Mouse (Mus musculus): ENCODE data around the gene 2610301B20Rik. TPM values are rescaled to one million over a fixed set of nuclear protein-coding genes. Genes with fewer than 3 reads are reported as not detected.
A peak's percentile ranks its signal among the peaks of the same experiment; 100 is the strongest.

The 2610301B20Rik gene
- polyA plus RNA-seq, 1 experiment from 2014 or later, result 20.0 TPM

DNA sequence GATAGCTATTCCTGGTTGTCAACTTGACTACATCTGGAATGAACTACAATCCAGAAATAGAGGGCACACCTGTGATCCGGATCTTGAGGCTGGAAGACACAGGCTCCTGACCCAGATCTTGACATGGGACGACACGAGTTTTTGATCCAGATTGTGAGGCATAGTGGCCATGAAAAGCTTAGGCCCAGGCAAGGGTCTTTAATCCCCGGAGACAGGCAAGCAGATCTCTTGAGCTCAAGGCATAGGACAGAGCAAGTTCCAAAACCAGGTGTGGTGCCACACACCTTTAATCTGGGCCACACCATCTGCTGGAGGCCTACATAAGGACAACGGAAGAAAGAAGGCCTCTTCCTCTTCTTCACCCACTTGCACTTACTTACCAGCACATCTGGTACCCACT is 50.2 kb downstream of the 2610301B20Rik start:
- Histone ChIP-seq H3K9me3 (replicated peaks) (no peaks in the 10 kb centered on the region), H3K9ac (no peak overlapping the region), H3K4me1 (replicated peaks) (peaks cover 6% of the 10 kb centered on the region), H3K36me3 (no peaks in the 10 kb centered on the region), H3K27ac (no peak overlapping the region), H3K27me3 (no peaks in the 10 kb centered on the region), H3K4me2 (no peak overlapping the region), H3K4me3 (no peak overlapping the region)
- 94% methylated on average over 5 of the region's 5 CpGs for WGBS
- no peak for ATAC-seq (replicated peaks; ENCODE audit: insufficient number of reproducible peaks, insufficient read depth, low FRiP score, low read depth)

DNA sequence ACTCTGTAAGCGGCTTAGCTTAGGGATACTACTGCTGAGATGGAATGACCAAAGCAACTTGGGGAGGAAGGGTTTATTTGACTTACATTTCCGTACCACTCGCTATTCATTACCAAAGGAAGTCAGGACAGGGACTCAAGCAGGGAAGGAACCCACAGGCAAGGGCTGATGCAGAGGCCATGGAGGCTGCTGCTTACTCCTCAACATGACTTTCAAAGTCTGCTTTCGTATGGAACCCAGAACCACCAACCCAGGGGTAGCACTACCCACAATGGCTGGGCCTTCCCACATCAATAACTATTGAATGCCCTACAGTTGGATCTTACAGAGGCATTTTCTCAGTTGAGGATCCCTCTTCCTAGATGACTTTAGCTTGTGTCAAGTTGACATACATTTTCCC is 52.1 kb downstream of the 2610301B20Rik start:
- no peaks in the 10 kb centered on the region for H3K27me3 ChIP-seq
- H3K9me3 ChIP-seq (replicated peaks), result no peaks in the 10 kb centered on the region
- peaks cover 6% of the 10 kb centered on the region for H3K4me1 ChIP-seq (replicated peaks)
- H3K27ac ChIP-seq, result no peak overlapping the region
- H3K36me3 ChIP-seq, result no peaks in the 10 kb centered on the region
- no peak for ATAC-seq (replicated peaks; ENCODE audit: insufficient number of reproducible peaks, insufficient read depth, low FRiP score, low read depth)
- H3K9ac ChIP-seq, result no peak overlapping the region
- WGBS, result 86% methylated on average over 4 of the region's 4 CpGs
- H3K4me3 ChIP-seq, result no peak overlapping the region
- H3K4me2 ChIP-seq, result no peak overlapping the region

DNA sequence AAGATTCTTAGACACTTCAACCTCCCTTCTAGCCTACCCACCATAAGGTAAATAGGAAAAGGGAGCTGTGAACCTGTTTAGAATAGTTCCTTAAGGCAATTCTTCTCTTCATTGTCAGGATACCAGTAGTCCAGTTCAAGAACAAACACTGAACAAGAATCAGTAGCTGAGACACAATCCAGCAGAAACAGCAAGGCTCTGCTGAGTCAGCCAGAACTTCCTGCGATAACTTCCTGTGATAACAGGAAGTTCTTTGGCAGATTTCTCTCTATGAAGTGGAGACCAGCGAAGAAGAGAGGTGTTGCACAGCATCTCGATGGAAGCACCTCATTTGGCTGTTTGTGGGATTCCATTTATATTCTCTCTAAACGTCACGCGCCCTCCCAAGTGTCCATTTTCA is 53.9 kb downstream of the 2610301B20Rik start:
- Histone ChIP-seq H3K27me3 (no peaks in the 10 kb centered on the region), H3K27ac (no peak overlapping the region), H3K4me3 (no peak overlapping the region), H3K36me3 (no peaks in the 10 kb centered on the region), H3K4me2 (no peak overlapping the region), H3K4me1 (replicated peaks) (peaks cover 4% of the 10 kb centered on the region), H3K9me3 (replicated peaks) (no peaks in the 10 kb centered on the region), H3K9ac (no peak overlapping the region)
- ATAC-seq (replicated peaks; ENCODE audit: insufficient number of reproducible peaks, insufficient read depth, low FRiP score, low read depth), result no peak
- WGBS, result 88% methylated on average over 6 of the region's 6 CpGs

DNA sequence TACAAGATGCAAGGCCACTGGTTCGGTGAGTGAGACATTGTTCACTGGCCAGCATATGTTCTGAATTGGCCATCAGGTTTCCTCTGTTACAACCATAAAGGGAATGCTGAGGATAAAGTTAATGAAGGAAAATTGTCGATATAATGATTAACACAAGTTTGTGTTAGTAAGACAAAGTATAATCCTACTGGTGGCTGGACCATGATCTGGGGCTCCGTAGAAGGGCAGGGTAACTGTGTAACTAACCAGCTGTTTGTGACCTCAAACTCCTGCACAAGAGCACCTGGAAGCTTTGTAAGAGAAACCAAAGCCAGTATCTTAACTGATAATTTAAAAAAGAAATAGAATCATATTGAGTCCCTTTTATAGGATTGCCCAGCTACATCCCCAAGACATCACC is 55.4 kb downstream of the 2610301B20Rik start:
- no peak overlapping the region for H3K4me2 ChIP-seq
- no peak for ATAC-seq (replicated peaks; ENCODE audit: insufficient number of reproducible peaks, insufficient read depth, low FRiP score, low read depth)
- H3K27me3 ChIP-seq, result no peaks in the 10 kb centered on the region
- no peaks in the 10 kb centered on the region for H3K36me3 ChIP-seq
- no peaks in the 10 kb centered on the region for H3K4me1 ChIP-seq (replicated peaks)
- H3K9me3 ChIP-seq (replicated peaks), result no peaks in the 10 kb centered on the region
- no peak overlapping the region for H3K9ac ChIP-seq
- no peak overlapping the region for H3K4me3 ChIP-seq
- WGBS, result 89% methylated on average over 3 of the region's 3 CpGs
- H3K27ac ChIP-seq, result no peak overlapping the region

DNA sequence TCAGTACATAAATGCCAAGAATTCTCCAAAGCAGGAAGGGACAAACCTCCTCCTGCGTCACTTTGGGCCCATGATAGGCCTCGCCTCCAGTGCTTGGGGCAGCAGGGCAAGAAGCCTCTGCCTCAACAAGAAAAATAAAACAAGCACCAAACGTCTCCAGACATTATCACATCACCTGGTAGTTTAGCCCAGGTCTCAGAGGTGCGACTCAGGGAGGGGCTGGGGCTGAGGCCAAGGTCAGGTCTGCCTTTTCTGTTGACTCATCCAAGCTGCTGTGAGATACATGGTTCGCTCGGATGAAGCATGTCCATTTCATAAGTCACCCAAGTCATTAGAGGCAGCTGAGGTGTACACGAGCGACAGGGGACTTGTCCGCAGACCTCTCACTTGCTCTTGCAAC is 56.7 kb downstream of the 2610301B20Rik start:
- no peak for ATAC-seq (replicated peaks; ENCODE audit: insufficient number of reproducible peaks, insufficient read depth, low FRiP score, low read depth)
- Histone ChIP-seq H3K9me3 (replicated peaks) (no peaks in the 10 kb centered on the region), H3K27ac (no peak overlapping the region), H3K4me2 (no peak overlapping the region), H3K4me3 (no peak overlapping the region), H3K9ac (no peak overlapping the region), H3K4me1 (replicated peaks) (no peaks in the 10 kb centered on the region), H3K27me3 (no peaks in the 10 kb centered on the region), H3K36me3 (no peaks in the 10 kb centered on the region)
- 78% methylated on average over 9 of the region's 9 CpGs for WGBS

DNA sequence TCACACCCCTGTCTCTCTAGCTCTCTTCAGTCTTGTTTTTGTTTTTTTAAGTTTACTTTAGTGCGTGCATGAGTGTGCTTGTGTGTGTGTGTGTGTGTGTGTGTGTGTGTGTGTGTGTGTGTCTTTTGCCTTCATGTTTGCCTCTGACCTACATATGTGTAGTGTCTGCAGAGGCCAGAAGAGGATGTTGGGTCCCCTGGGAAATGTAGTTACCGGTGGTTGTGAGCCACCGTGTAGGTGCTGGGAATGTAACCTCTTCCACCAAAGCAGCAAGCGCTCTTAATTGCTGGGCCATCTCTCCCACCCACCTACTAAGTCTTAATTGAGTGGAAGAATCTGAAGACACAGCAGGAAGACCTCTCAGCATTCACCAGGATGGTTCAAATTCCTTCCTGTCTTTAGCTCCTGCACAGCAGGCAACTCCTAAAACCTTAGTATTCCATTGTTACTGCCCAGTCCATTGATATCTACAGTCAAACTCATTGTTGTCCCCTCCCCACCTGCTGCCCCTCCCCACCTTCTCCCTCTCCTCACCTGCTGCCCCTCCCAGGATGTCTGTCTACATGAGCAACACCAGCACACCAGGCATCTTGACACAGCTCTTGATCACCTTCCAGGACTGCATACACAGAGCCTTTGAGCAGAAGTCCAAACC is 57.9 kb downstream of the 2610301B20Rik start:
- 56% methylated on average over 4 of the region's 4 CpGs for WGBS
- Histone ChIP-seq H3K9ac (no peak overlapping the region), H3K4me1 (replicated peaks) (no peaks in the 10 kb centered on the region), H3K27me3 (no peaks in the 10 kb centered on the region), H3K9me3 (replicated peaks) (no peaks in the 10 kb centered on the region), H3K4me2 (no peak overlapping the region), H3K36me3 (no peaks in the 10 kb centered on the region), H3K27ac (no peak overlapping the region), H3K4me3 (no peak overlapping the region)
- ATAC-seq (replicated peaks; ENCODE audit: insufficient number of reproducible peaks, insufficient read depth, low FRiP score, low read depth), result no peak

DNA sequence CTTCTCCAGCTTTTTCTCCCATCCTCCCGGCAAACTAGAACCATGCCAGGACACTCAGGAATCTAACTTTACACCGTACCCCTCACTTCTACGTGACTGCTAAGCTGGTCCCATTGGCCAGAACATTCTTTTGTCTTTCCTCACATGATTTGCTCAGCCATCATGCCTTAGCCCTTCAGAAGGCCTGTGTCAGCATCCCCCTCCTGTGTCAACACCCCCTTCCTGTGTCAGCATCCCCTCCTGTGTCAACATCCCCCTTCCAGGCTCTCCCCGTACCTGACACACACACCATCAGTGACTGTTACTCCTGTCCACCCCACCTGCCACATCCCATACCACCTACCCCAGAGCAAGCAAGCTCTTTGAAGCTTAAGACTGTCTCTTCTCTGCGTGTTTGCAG is 58.5 kb downstream of the 2610301B20Rik start:
- WGBS, result 70% methylated on average over 5 of the region's 5 CpGs
- H3K27ac ChIP-seq, result no peak overlapping the region
- H3K9me3 ChIP-seq (replicated peaks), result no peaks in the 10 kb centered on the region
- H3K4me1 ChIP-seq (replicated peaks), result no peaks in the 10 kb centered on the region
- H3K4me2 ChIP-seq, result no peak overlapping the region
- H3K27me3 ChIP-seq, result no peaks in the 10 kb centered on the region
- no peak for ATAC-seq (replicated peaks; ENCODE audit: insufficient number of reproducible peaks, insufficient read depth, low FRiP score, low read depth)
- no peak overlapping the region for H3K9ac ChIP-seq
- no peaks in the 10 kb centered on the region for H3K36me3 ChIP-seq
- no peak overlapping the region for H3K4me3 ChIP-seq

DNA sequence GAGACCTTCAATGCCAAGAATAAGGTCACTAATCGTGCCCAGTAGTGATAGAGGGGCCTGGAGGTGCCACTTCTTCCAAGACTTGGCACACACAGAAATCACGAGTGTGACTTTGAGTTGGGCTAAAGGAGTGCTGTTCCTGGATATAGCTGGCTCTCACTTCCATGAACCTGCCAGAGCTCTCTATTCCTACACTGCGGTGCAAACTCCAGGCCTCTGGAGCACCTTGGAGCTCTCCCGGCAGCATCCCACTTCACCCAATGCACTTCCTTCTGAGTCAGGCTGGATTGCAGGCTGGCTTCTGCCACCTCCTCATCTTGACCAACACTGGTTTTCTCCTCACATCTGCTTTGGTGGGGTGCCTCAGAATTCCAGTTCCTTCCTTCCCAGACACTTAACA is 62.5 kb downstream of the 2610301B20Rik start:
- Histone ChIP-seq H3K9me3 (replicated peaks) (no peaks in the 10 kb centered on the region), H3K4me1 (replicated peaks) (peaks cover 5% of the 10 kb centered on the region), H3K27me3 (no peaks in the 10 kb centered on the region), H3K4me2 (no peak overlapping the region), H3K36me3 (no peaks in the 10 kb centered on the region), H3K4me3 (no peak overlapping the region), H3K27ac (no peak overlapping the region), H3K9ac (no peak overlapping the region)
- WGBS, result 72% methylated on average over 4 of the region's 4 CpGs
- ATAC-seq (replicated peaks; ENCODE audit: insufficient number of reproducible peaks, insufficient read depth, low FRiP score, low read depth), result no peak

Small RNA genes within 50 kb of the gene (microRNA-seq; reads per million reads assigned to microRNA genes)
- not detected for gene Mir3471-1
- 2.5 reads per million, percentile 7 among the genes with 10 or more reads in this experiment for gene n-TSaga9

Data from heart, embryonic 15.5 days (tissue).